Mouse (Mus musculus) midbrain, embryonic 13.5 days (tissue): ENCODE data around the gene Agl. TPM values are rescaled to one million over a fixed set of nuclear protein-coding genes. Genes with fewer than 3 reads are reported as not detected.
"Not testable (repeated sequence)": the region's sequence is repeated elsewhere in the genome, so short reads cannot be mapped to it uniquely, and the experiment has no call there.

Experiments
- ATAC-seq: fragments of 200-750 bp; cut with Nextera tagmentation; 2 replicates; pipeline ENCODE4 v1.8.0; 2017; ENCODE audit warnings: mild to moderate bottlenecking, moderate TSS enrichment, moderate library complexity
- H3K27ac ChIP-seq: fragments of 300-500 bp; sonication (generic); 2 replicates; pipeline ENCODE4 v1.5.1; 2015; ENCODE audit warnings: inconsistent platforms, mild to moderate bottlenecking, moderate library complexity
- H3K27me3 ChIP-seq: fragments of 300-500 bp; sonication (generic); 2 replicates; pipeline ENCODE4 v1.6.1; 2015; ENCODE audit warnings: mild to moderate bottlenecking, inconsistent platforms
- H3K36me3 ChIP-seq: fragments of 300-500 bp; sonication (generic); 2 replicates; pipeline ENCODE4 v1.6.1; 2015; ENCODE audit warnings: mild to moderate bottlenecking, inconsistent platforms
- H3K4me1 ChIP-seq: fragments of 300-500 bp; sonication (generic); replicated peaks from 2 replicates; pipeline ENCODE4 v1.6.1; 2015; ENCODE audit warnings: inconsistent platforms
- H3K4me2 ChIP-seq: fragments of 300-500 bp; sonication (generic); replicated peaks from 2 replicates; pipeline ENCODE4 v1.6.1; 2015; ENCODE audit warnings: moderate library complexity, mild to moderate bottlenecking, inconsistent platforms
- H3K4me3 ChIP-seq: fragments of 300-500 bp; sonication (generic); replicated peaks from 2 replicates; pipeline ENCODE4 v1.5.1; 2015; ENCODE audit warnings: mild to moderate bottlenecking, inconsistent platforms
- H3K9ac ChIP-seq: fragments of 300-500 bp; sonication (generic); replicated peaks from 2 replicates; pipeline ENCODE4 v1.6.1; 2015; ENCODE audit warnings: mild to moderate bottlenecking, inconsistent platforms
- H3K9me3 ChIP-seq: fragments of 300-500 bp; sonication (generic); 2 replicates; pipeline ENCODE4 v1.6.1; 2016; ENCODE audit warnings: mild to moderate bottlenecking, inconsistent platforms
- WGBS: fragments of 180-500 bp; shearing (Covaris S2); methylation state at CpG from one replicate; pipeline ENCODE4 v1.1.7; 2015; 5-methylcytosine and 5-hydroxymethylcytosine counted together
- polyA plus RNA-seq: library from polyadenylated mRNA; unstranded; fragments of >200 nt; fragmentation: Nextera tagmentation; extraction: Ambion mirVana; gene quantifications from 2 replicates; pipeline ENCODE4 v1.2.1, GENCODE M21; 2015

Gene Agl
- polyA plus RNA-seq, 1 experiment from 2014 or later = 15.3 TPM

GRCm38 (mm10) chr3:116812946-116813345, 5.0 kb upstream of the Agl start:
- no peaks in the 10 kb centered on the region for H3K36me3 ChIP-seq
- no peak overlapping the region for H3K4me2 ChIP-seq
- H3K27ac ChIP-seq = no peak overlapping the region
- peaks cover 8% of the 10 kb centered on the region for H3K4me1 ChIP-seq
- 0 out of 2 replicates have a peak, but pooled peaks cover 3% of the 10 kb centered on the region for H3K27me3 ChIP-seq
- 90% methylated on average over 2 of the region's 2 CpGs for WGBS
- no peak for ATAC-seq
- no peak overlapping the region for H3K4me3 ChIP-seq
- no peaks in the 10 kb centered on the region for H3K9me3 ChIP-seq
- no peak overlapping the region for H3K9ac ChIP-seq

DNA sequence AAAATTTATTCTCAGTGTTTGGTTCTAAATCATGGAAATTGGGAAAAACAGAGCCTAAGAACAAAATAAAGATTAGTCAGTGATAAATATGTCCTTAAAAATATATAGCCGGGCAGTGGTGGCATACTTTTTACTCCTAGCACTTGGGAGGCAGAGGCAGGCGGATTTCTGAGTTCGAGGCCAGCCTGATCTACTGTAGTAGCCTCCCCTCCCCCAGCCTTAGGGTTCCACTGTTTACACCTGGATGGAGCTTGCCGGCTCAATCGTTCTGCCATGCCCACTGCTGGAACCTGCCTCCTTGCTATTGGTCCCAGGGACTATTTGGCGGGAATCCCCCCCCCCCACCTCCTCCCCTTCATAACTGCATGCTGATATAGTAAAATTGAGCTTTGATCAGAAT, 2.4 kb upstream of the Agl start:
- H3K27ac ChIP-seq, H3K4me3 ChIP-seq, ATAC-seq, H3K9ac ChIP-seq, H3K4me2 ChIP-seq, H3K27me3 ChIP-seq, H3K9me3 ChIP-seq, H3K36me3 ChIP-seq: not testable (repeated sequence)
- WGBS = 85% methylated on average over 6 of the region's 6 CpGs
- H3K4me1 ChIP-seq = peaks cover 16% of the 10 kb centered on the region

GRCm38 (mm10) chr3:116809221-116809620, 1.3 kb upstream of the Agl start:
- Histone ChIP-seq H3K36me3 (no peaks in the 10 kb centered on the region; the same call in 1 of the 2 replicates), H3K9me3 (no peaks in the 10 kb centered on the region), H3K27ac (no peak overlapping the region), H3K4me2 (no peak overlapping the region), H3K27me3 (0 out of 2 replicates have a peak, but pooled peaks cover 3% of the 10 kb centered on the region), H3K9ac (no peak overlapping the region), H3K4me1 (peaks cover 18% of the 10 kb centered on the region), H3K4me3 (no peak overlapping the region)
- ATAC-seq = no peak
- WGBS = 92% methylated on average over 6 of the region's 6 CpGs

- Histone ChIP-seq H3K4me1 (peaks cover 18% of the 10 kb centered on the region), H3K36me3 (no peaks in the 10 kb centered on the region; the same call in 1 of the 2 replicates), H3K9me3 (no peaks in the 10 kb centered on the region), H3K9ac (peak overlapping the region; percentile 78), H3K4me3 (peak overlapping the region; percentile 75), H3K4me2 (peak overlapping the region; percentile 65), H3K27me3 (0 out of 2 replicates have a peak, but pooled peaks cover 3% of the 10 kb centered on the region), H3K27ac (peak overlapping the region; percentile 88)
- ATAC-seq = peak; percentile 79
- WGBS = 67% methylated on average over 10 of the region's 10 CpGs
These were observed 696 bp upstream of the Agl start for GRCm38 (mm10) chr3:116808507-116809217.

GRCm38 (mm10) chr3:116805866-116806265, 2.1 kb downstream of the Agl start:
- H3K4me2 ChIP-seq = no peak overlapping the region
- H3K36me3 ChIP-seq = peaks cover 3% of the 10 kb centered on the region; the same call in 1 of the 2 replicates
- peaks cover 18% of the 10 kb centered on the region for H3K4me1 ChIP-seq
- H3K9me3 ChIP-seq = no peaks in the 10 kb centered on the region
- no peak for ATAC-seq
- H3K9ac ChIP-seq = no peak overlapping the region
- no peaks in the 10 kb centered on the region for H3K27me3 ChIP-seq
- no peak overlapping the region for H3K4me3 ChIP-seq
- no peak overlapping the region for H3K27ac ChIP-seq
- WGBS = 93% methylated on average over 3 of the region's 3 CpGs

- no peak overlapping the region for H3K27ac ChIP-seq
- no peak for ATAC-seq
- H3K36me3 ChIP-seq = peaks cover 3% of the 10 kb centered on the region; the same call in 1 of the 2 replicates
- no peak overlapping the region for H3K9ac ChIP-seq
- peaks cover 18% of the 10 kb centered on the region for H3K4me1 ChIP-seq
- H3K4me2 ChIP-seq = no peak overlapping the region
- 59% methylated on average over 6 of the region's 6 CpGs for WGBS
- no peak overlapping the region for H3K4me3 ChIP-seq
- H3K9me3 ChIP-seq = no peaks in the 10 kb centered on the region
- H3K27me3 ChIP-seq = no peaks in the 10 kb centered on the region
These were observed 3.1 kb downstream of the Agl start for GRCm38 (mm10) chr3:116804746-116805285.

DNA sequence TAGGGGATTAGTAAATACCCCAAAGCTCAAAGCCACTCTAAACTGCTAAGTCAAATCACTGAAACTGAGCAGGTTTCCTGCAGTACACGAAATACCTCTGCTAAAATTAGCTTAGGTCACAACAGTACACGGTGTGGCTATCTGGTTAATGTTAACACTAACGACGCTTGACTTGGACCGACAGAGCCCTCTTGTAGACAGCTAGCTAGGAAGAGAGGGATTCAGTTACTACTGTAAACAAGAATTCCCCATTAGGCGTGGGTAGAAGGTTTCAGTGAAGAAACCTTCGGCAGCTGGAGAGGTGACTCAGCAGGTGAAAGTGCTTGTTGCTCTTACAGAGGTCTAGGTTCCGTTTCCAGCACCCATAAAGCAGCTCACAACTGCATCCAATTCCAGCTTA, 6.2 kb downstream of the Agl start:
- Histone ChIP-seq H3K27me3 (no peaks in the 10 kb centered on the region), H3K36me3 (peaks cover 18% of the 10 kb centered on the region; the same call in 1 of the 2 replicates), H3K4me1 (peaks cover 10% of the 10 kb centered on the region; the same call in 1 of the 2 replicates), H3K9ac (no peak overlapping the region), H3K4me3 (no peak overlapping the region), H3K27ac (no peak overlapping the region), H3K9me3 (no peaks in the 10 kb centered on the region), H3K4me2 (no peak overlapping the region)
- WGBS = 84% methylated on average over 8 of the region's 8 CpGs
- no peak for ATAC-seq

DNA sequence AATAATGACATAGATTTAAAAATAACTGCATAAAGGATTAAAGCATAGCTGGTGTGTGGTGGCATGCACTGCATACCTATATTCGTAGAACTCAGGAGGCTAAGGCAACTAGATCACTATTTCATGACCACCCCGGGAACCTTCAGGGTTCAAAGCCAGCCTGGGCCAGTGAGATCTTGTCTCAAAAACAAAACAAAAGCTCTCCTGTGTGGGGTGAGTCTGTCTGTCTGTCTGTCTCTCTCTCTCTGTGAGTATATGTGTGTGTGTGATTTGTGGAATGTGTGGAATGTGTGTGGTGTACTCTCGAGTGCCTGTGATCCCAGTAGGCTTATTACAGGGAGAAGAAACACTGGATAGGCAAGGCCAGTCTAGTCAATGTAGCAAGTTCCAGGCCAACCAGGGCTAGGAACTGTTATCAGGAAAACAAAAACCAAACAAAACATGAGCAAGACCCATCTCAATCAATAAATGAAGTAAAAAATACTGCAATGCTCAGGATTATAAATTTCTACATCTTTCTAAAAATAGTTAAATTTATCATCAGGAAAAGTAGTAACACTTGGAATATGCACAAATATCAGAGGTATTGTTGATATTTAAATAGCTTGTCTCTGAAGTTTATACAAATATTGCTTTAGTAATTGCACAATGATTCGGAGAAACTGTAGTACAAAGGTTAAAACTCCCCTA, 9.0 kb downstream of the Agl start:
- no peak for ATAC-seq
- peaks cover 21% of the 10 kb centered on the region; the same call in 1 of the 2 replicates for H3K36me3 ChIP-seq
- H3K9ac ChIP-seq = no peak overlapping the region
- no peaks in the 10 kb centered on the region for H3K4me1 ChIP-seq
- 82% methylated on average over 4 of the region's 4 CpGs for WGBS
- H3K4me3 ChIP-seq = no peak overlapping the region
- no peak overlapping the region for H3K27ac ChIP-seq
- H3K27me3 ChIP-seq = no peaks in the 10 kb centered on the region
- H3K4me2 ChIP-seq = no peak overlapping the region
- no peaks in the 10 kb centered on the region for H3K9me3 ChIP-seq

DNA sequence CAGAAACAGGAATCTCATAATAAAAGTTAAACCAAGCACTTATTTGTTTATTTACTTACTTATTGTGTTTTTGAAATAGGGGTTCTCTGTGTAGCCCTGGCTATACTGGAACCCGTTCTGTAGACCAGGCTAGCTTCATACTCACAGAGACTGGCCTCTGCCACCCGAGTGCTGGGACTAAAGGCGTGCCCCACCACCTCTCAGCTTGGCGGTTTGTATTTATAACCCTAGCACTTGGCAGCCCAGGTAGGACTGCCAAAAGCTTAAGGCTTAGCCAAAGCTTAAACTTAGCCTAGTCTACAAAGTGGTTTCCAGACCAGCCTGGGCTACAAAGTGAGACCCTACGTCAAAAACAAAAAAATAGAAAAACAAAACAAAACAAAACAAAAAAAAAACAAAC, 19.1 kb downstream of the Agl start:
- 92% methylated on average over 5 of the region's 5 CpGs for WGBS
- H3K36me3 ChIP-seq = peaks cover 75% of the 10 kb centered on the region

GRCm38 (mm10) chr3:116786543-116786942, 21.4 kb downstream of the Agl start:
- H3K4me1 ChIP-seq = no peaks in the 10 kb centered on the region
- H3K27me3 ChIP-seq = no peaks in the 10 kb centered on the region
- no peak overlapping the region for H3K4me2 ChIP-seq
- ATAC-seq = no peak
- peaks cover 82% of the 10 kb centered on the region for H3K36me3 ChIP-seq
- H3K27ac ChIP-seq = no peak overlapping the region
- H3K9ac ChIP-seq = no peak overlapping the region
- no peaks in the 10 kb centered on the region for H3K9me3 ChIP-seq
- H3K4me3 ChIP-seq = no peak overlapping the region
- WGBS = 90% methylated on average over 9 of the region's 9 CpGs

More for the DNA sequence above, 19.1 kb downstream of the Agl start:
- H3K9me3 ChIP-seq = no peaks in the 10 kb centered on the region
- H3K9ac ChIP-seq = no peak overlapping the region
- H3K27ac ChIP-seq = no peak overlapping the region
- no peak overlapping the region for H3K4me2 ChIP-seq
- no peak for ATAC-seq
- no peaks in the 10 kb centered on the region for H3K27me3 ChIP-seq
- no peak overlapping the region for H3K4me3 ChIP-seq
- H3K4me1 ChIP-seq = no peaks in the 10 kb centered on the region

GRCm38 (mm10) chr3:116785820-116786219, 22.1 kb downstream of the Agl start:
- Histone ChIP-seq H3K27me3 (no peaks in the 10 kb centered on the region), H3K27ac (no peak overlapping the region), H3K4me2 (no peak overlapping the region), H3K36me3 (peaks cover 82% of the 10 kb centered on the region), H3K9me3 (no peaks in the 10 kb centered on the region), H3K4me1 (no peaks in the 10 kb centered on the region), H3K9ac (no peak overlapping the region), H3K4me3 (no peak overlapping the region)
- 93% methylated on average over 8 of the region's 8 CpGs for WGBS
- ATAC-seq = no peak

GRCm38 (mm10) chr3:116784811-116785210, 23.2 kb downstream of the Agl start:
- H3K9me3 ChIP-seq = no peaks in the 10 kb centered on the region
- 93% methylated on average over 8 of the region's 8 CpGs for WGBS
- no peak overlapping the region for H3K27ac ChIP-seq
- H3K36me3 ChIP-seq = peaks cover 81% of the 10 kb centered on the region
- no peak overlapping the region for H3K9ac ChIP-seq
- H3K4me3 ChIP-seq = no peak overlapping the region
- ATAC-seq = no peak
- no peak overlapping the region for H3K4me2 ChIP-seq
- no peaks in the 10 kb centered on the region for H3K4me1 ChIP-seq
- no peaks in the 10 kb centered on the region for H3K27me3 ChIP-seq
